Mouse (Mus musculus): ENCODE measurements around the gene Ctnnd2. TPM values are rescaled to one million over a fixed set of nuclear protein-coding genes. Genes with fewer than 3 reads are reported as not detected.

The Ctnnd2 gene
- polyA plus RNA-seq, 1 experiment from 2014 or later, result 0.83 TPM

- H3K27ac ChIP-seq (ENCODE audit: low read length), result no peak overlapping the region
- no peaks in the 10 kb centered on the region for H3K27me3 ChIP-seq (ENCODE audit: control insufficient read depth, insufficient read depth, low read length)
- H3K9me3 ChIP-seq (replicated peaks; ENCODE audit: control insufficient read depth, low read length), result no peaks in the 10 kb centered on the region
- no peak overlapping the region for H3K4me2 ChIP-seq (ENCODE audit: low read depth, low read length)
- no peak overlapping the region for H3K9ac ChIP-seq (ENCODE audit: low read length)
- no peak for ATAC-seq (replicated peaks; ENCODE audit: extremely low read depth, insufficient read depth, low FRiP score)
- WGBS, result 73% methylated on average over 8 of the region's 8 CpGs
- no peaks in the 10 kb centered on the region; the same call in 1 of the 2 replicates for H3K4me1 ChIP-seq (ENCODE audit: control insufficient read depth, insufficient read depth, low read length)
- H3K36me3 ChIP-seq (ENCODE audit: control insufficient read depth, insufficient read depth), result no peaks in the 10 kb centered on the region
- no peak overlapping the region for H3K4me3 ChIP-seq (ENCODE audit: low read length)
Measured at GRCm38 (mm10) chr15:30962421-30963160, 790.2 kb downstream of the Ctnnd2 start.

- Histone ChIP-seq H3K9me3 (replicated peaks; ENCODE audit: control insufficient read depth, low read length) (no peaks in the 10 kb centered on the region), H3K27me3 (ENCODE audit: control insufficient read depth, insufficient read depth, low read length) (no peaks in the 10 kb centered on the region), H3K4me1 (ENCODE audit: control insufficient read depth, insufficient read depth, low read length) (no peaks in the 10 kb centered on the region; the same call in 1 of the 2 replicates), H3K9ac (ENCODE audit: low read length) (no peak overlapping the region), H3K36me3 (ENCODE audit: control insufficient read depth, insufficient read depth) (no peaks in the 10 kb centered on the region), H3K4me3 (ENCODE audit: low read length) (no peak overlapping the region), H3K27ac (ENCODE audit: low read length) (no peak overlapping the region), H3K4me2 (ENCODE audit: low read depth, low read length) (no peak overlapping the region)
- 77% methylated on average over 7 of the region's 7 CpGs for WGBS
- no peak for ATAC-seq (replicated peaks; ENCODE audit: extremely low read depth, insufficient read depth, low FRiP score)
Measured at GRCm38 (mm10) chr15:30964046-30964445, 791.7 kb downstream of the Ctnnd2 start.

DNA sequence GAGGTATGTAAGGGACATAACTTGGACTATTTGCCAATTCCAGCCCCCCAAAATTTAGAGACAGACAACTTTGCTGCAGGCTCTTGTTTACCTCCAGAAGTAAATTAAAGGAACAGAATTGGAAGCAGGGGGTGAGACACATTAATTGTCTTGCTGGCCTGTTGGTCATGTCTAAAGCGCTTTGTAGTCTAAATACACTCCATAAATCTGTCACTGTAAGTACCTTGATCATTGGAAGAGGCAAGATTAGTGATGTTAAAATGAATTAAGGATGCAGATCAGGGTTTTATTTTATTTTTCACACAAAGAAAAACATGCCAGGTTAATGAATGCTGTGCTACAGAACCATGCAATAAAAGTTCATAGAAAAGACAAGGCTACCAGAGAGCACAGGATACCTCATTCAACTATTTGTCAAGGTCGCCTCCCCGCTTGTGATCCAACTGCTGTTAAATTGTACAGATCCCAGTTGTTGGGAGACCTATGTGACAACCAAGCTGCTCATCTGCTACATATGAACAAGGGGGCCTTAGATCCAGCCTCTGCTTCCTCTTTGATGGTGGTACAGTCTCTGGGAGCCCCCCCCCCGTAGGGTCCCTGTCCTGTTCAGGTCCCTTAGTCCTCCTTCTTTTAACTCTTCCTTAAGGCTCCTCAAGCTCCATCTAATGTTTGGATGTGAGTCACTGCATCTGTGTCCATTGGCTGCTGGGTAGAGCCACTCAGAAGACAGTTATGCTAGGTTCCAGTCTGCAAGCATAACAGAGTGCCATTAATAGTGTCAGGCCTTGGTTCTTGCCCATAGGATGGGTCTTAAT lies 792.7 kb downstream of the Ctnnd2 start:
- Histone ChIP-seq H3K4me2 (ENCODE audit: low read depth, low read length) (no peak overlapping the region), H3K27ac (ENCODE audit: low read length) (no peak overlapping the region), H3K9ac (ENCODE audit: low read length) (no peak overlapping the region), H3K27me3 (ENCODE audit: control insufficient read depth, insufficient read depth, low read length) (no peaks in the 10 kb centered on the region), H3K4me3 (ENCODE audit: low read length) (no peak overlapping the region), H3K4me1 (ENCODE audit: control insufficient read depth, insufficient read depth, low read length) (no peaks in the 10 kb centered on the region; the same call in 1 of the 2 replicates), H3K36me3 (ENCODE audit: control insufficient read depth, insufficient read depth) (no peaks in the 10 kb centered on the region), H3K9me3 (replicated peaks; ENCODE audit: control insufficient read depth, low read length) (no peaks in the 10 kb centered on the region)
- WGBS, result 80% methylated on average over 4 of the region's 4 CpGs
- no peak for ATAC-seq (replicated peaks; ENCODE audit: extremely low read depth, insufficient read depth, low FRiP score)

- no peaks in the 10 kb centered on the region for H3K36me3 ChIP-seq (ENCODE audit: control insufficient read depth, insufficient read depth)
- no peaks in the 10 kb centered on the region for H3K9me3 ChIP-seq (replicated peaks; ENCODE audit: control insufficient read depth, low read length)
- 87% methylated on average over 7 of the region's 7 CpGs for WGBS
- no peak overlapping the region for H3K4me2 ChIP-seq (ENCODE audit: low read depth, low read length)
- no peaks in the 10 kb centered on the region; the same call in 1 of the 2 replicates for H3K4me1 ChIP-seq (ENCODE audit: control insufficient read depth, insufficient read depth, low read length)
- no peak for ATAC-seq (replicated peaks; ENCODE audit: extremely low read depth, insufficient read depth, low FRiP score)
- no peak overlapping the region for H3K9ac ChIP-seq (ENCODE audit: low read length)
- H3K27ac ChIP-seq (ENCODE audit: low read length), result no peak overlapping the region
- no peak overlapping the region for H3K4me3 ChIP-seq (ENCODE audit: low read length)
- no peaks in the 10 kb centered on the region for H3K27me3 ChIP-seq (ENCODE audit: control insufficient read depth, insufficient read depth, low read length)
Measured at GRCm38 (mm10) chr15:30966826-30967225, 794.4 kb downstream of the Ctnnd2 start.

GRCm38 (mm10) chr15:30974436-30974835 lies 802.0 kb downstream of the Ctnnd2 start:
- H3K27ac ChIP-seq (ENCODE audit: low read length), result no peak overlapping the region
- H3K4me3 ChIP-seq (ENCODE audit: low read length), result no peak overlapping the region
- H3K9me3 ChIP-seq (replicated peaks; ENCODE audit: control insufficient read depth, low read length), result no peaks in the 10 kb centered on the region
- no peaks in the 10 kb centered on the region for H3K36me3 ChIP-seq (ENCODE audit: control insufficient read depth, insufficient read depth)
- ATAC-seq (replicated peaks; ENCODE audit: extremely low read depth, insufficient read depth, low FRiP score), result no peak
- peaks cover 6% of the 10 kb centered on the region; the same call in 1 of the 2 replicates for H3K4me1 ChIP-seq (ENCODE audit: control insufficient read depth, insufficient read depth, low read length)
- no peak overlapping the region for H3K9ac ChIP-seq (ENCODE audit: low read length)
- no peaks in the 10 kb centered on the region for H3K27me3 ChIP-seq (ENCODE audit: control insufficient read depth, insufficient read depth, low read length)
- 75% methylated on average over 1 of the region's 1 CpGs for WGBS
- no peak overlapping the region for H3K4me2 ChIP-seq (ENCODE audit: low read depth, low read length)

- 79% methylated on average over 16 of the region's 16 CpGs for WGBS
- H3K27ac ChIP-seq (ENCODE audit: low read length), result no peak overlapping the region
- peaks cover 6% of the 10 kb centered on the region; the same call in 1 of the 2 replicates for H3K4me1 ChIP-seq (ENCODE audit: control insufficient read depth, insufficient read depth, low read length)
- H3K9me3 ChIP-seq (replicated peaks; ENCODE audit: control insufficient read depth, low read length), result no peaks in the 10 kb centered on the region
- peak; percentile 51; the same call in 1 of the 2 replicates for ATAC-seq (replicated peaks; ENCODE audit: extremely low read depth, insufficient read depth, low FRiP score)
- no peak overlapping the region for H3K9ac ChIP-seq (ENCODE audit: low read length)
- no peak overlapping the region for H3K4me3 ChIP-seq (ENCODE audit: low read length)
- H3K27me3 ChIP-seq (ENCODE audit: control insufficient read depth, insufficient read depth, low read length), result no peaks in the 10 kb centered on the region
- H3K4me2 ChIP-seq (ENCODE audit: low read depth, low read length), result no peak overlapping the region
- H3K36me3 ChIP-seq (ENCODE audit: control insufficient read depth, insufficient read depth), result no peaks in the 10 kb centered on the region
Measured at GRCm38 (mm10) chr15:30974991-30975775, 802.8 kb downstream of the Ctnnd2 start.

DNA sequence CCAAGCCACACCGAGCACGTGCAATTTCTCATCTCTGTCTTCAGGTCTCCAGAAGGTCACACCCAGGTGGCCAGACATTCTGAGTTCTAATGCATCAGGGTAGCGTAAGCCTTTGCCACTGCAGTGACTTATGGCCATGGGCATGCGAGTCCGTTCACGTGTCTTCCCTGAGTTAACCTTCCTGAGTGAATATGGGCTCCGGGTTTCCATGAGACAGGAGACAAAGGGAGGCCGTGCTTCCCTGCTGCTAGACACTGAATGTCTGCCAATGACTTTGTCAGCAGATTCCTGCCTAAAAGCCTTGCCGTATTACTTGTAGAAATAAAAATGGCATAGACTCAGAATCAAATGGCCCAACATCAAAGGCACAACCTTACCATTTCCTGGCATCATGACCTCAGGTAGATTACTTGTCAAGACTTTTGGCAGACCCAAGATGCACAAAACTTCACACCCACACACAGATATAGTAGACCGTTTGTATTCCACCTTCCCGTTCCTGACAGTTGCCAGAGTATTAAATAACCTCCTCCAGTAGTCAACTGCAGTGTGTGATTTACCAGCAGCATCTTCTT lies 804.9 kb downstream of the Ctnnd2 start:
- no peak overlapping the region for H3K4me3 ChIP-seq (ENCODE audit: low read length)
- no peak for ATAC-seq (replicated peaks; ENCODE audit: extremely low read depth, insufficient read depth, low FRiP score)
- H3K4me1 ChIP-seq (ENCODE audit: control insufficient read depth, insufficient read depth, low read length), result peaks cover 6% of the 10 kb centered on the region; the same call in 1 of the 2 replicates
- 69% methylated on average over 11 of the region's 11 CpGs for WGBS
- H3K36me3 ChIP-seq (ENCODE audit: control insufficient read depth, insufficient read depth), result no peaks in the 10 kb centered on the region
- no peak overlapping the region for H3K4me2 ChIP-seq (ENCODE audit: low read depth, low read length)
- no peak overlapping the region for H3K9ac ChIP-seq (ENCODE audit: low read length)
- H3K27me3 ChIP-seq (ENCODE audit: control insufficient read depth, insufficient read depth, low read length), result no peaks in the 10 kb centered on the region
- no peaks in the 10 kb centered on the region for H3K9me3 ChIP-seq (replicated peaks; ENCODE audit: control insufficient read depth, low read length)
- no peak overlapping the region for H3K27ac ChIP-seq (ENCODE audit: low read length)

- no peaks in the 10 kb centered on the region for H3K36me3 ChIP-seq (ENCODE audit: control insufficient read depth, insufficient read depth)
- no peak overlapping the region for H3K9ac ChIP-seq (ENCODE audit: low read length)
- no peaks in the 10 kb centered on the region for H3K9me3 ChIP-seq (replicated peaks; ENCODE audit: control insufficient read depth, low read length)
- no peaks in the 10 kb centered on the region for H3K4me1 ChIP-seq (ENCODE audit: control insufficient read depth, insufficient read depth, low read length)
- 77% methylated on average over 2 of the region's 2 CpGs for WGBS
- ATAC-seq (replicated peaks; ENCODE audit: extremely low read depth, insufficient read depth, low FRiP score), result no peak
- no peaks in the 10 kb centered on the region for H3K27me3 ChIP-seq (ENCODE audit: control insufficient read depth, insufficient read depth, low read length)
- no peak overlapping the region for H3K4me3 ChIP-seq (ENCODE audit: low read length)
- H3K27ac ChIP-seq (ENCODE audit: low read length), result no peak overlapping the region
- no peak overlapping the region for H3K4me2 ChIP-seq (ENCODE audit: low read depth, low read length)
Measured at GRCm38 (mm10) chr15:30986890-30987289, 814.5 kb downstream of the Ctnnd2 start.

All from heart, embryonic 16.5 days (tissue).